Mouse (Mus musculus): Measurements from ENCODE around the gene Zcchc10.

DNA sequence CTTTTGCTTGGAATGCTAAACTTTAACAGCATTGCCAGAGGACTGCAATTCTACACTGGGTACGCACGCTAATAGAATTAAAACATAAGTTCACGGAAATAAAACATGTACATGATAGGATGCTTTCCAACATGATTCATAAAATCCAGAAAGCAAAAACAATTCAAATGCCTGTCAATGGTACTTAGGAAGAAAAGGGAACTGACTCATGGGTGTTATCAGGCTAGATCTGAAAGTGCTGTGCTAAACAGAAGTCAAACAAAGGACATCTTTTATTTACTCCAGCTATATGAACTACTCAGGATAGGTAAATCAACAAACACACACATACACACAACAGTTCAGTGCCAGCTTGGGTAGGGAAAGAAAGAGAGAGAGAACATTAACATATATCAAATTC, 49.1 kb upstream of the Zcchc10 start:
- TF ChIP-seq GATA1 (IDR thresholded peaks at IDR 0.05; ENCODE audit: borderline replicate concordance, low read length) = no peak
- TF ChIP-seq CTCF (IDR thresholded peaks at IDR 0.05; ENCODE audit: low read depth, low read length) = no peak
- no peak for TF ChIP-seq GATA2 (IDR thresholded peaks at IDR 0.05; ENCODE audit: borderline replicate concordance, low read depth, low read length)
- no peak for TF ChIP-seq TAL1 (conservative IDR thresholded peaks at IDR 0.05; ENCODE audit: low read depth, low read length)
- TF ChIP-seq POLR2AphosphoS5 (IDR thresholded peaks at IDR 0.05; ENCODE audit: insufficient replicate concordance, low read depth, low read length) = no peak

Measured in G1E (cell line).